Mouse (Mus musculus) kidney, postnatal 4 days (tissue): ENCODE data around the gene D3Ertd751e.
A peak's percentile ranks its signal among the peaks of the same experiment; 100 is the strongest.

Experiments used
- DNase-seq, 2 experiments: peaks; one replicate each; pipeline ENCODE4 v3.0.0; 2021; ENCODE audit warnings: mixed read lengths in 2 of 2

The D3Ertd751e gene

GRCm38 (mm10) chr3:41742278-41742934 is at the start of gene D3Ertd751e, which contains the start of gene Sclt1:
TSS of gene D3Ertd751e (plus strand) at chr3:41742611.
TSS of gene Sclt1 (minus strand) at chr3:41742514.
- peak; percentile 98 for DNase-seq

GRCm38 (mm10) chr3:41695681-41696080 is 46.7 kb upstream of the D3Ertd751e start:
- no peak for DNase-seq

- DNase-seq, result peak; percentile 14 to 42
These were observed 672 bp upstream of the D3Ertd751e start for GRCm38 (mm10) chr3:41741601-41742277.

- DNase-seq, result peak; percentile 4 to 12
These were observed 1.0 kb downstream of the D3Ertd751e start for GRCm38 (mm10) chr3:41743436-41743835.

GRCm38 (mm10) chr3:41754556-41754955 is 12.1 kb downstream of the D3Ertd751e start:
- no peak for DNase-seq

- DNase-seq, result no peak
These were observed 19.7 kb downstream of the D3Ertd751e start for GRCm38 (mm10) chr3:41762091-41762490.

GRCm38 (mm10) chr3:41812447-41812846 is 70.0 kb downstream of the D3Ertd751e start:
- DNase-seq, result no peak
